Mouse (Mus musculus) megakaryocyte, embryonic 14.5 days (primary cell): ENCODE data around the gene Spg11.

Experiments used
- FLI1 ChIP-seq: IDR thresholded peaks from 2 replicates; pipeline ENCODE4 v1.6.1; 2012; ENCODE audit warnings: low read length, inconsistent platforms, mixed read lengths
- GATA1 ChIP-seq: IDR thresholded peaks from 3 replicates; pipeline ENCODE4 v1.6.1; 2012; ENCODE audit warnings: mixed read lengths, low read length, inconsistent platforms, borderline replicate concordance

- TF ChIP-seq GATA1 (no peak), FLI1 (no peak)
These were observed 31.7 kb downstream of the Spg11 start for GRCm38 (mm10) chr2:122086446-122086845.
